In genomic region chr11:54987974-54988373, GRCm38 (mm10) we compare ENCODE assay signal across 9 mouse cellular contexts. TPM values are rescaled to one million over a fixed set of nuclear protein-coding genes. Genes with fewer than 3 reads are reported as not detected.
DNase-seq lines count a peak whose midpoint lies in the region; ATAC-seq and TF ChIP-seq lines count a peak whose summit lies in the region.
"Had no signal": no experiment of that assay in that cellular context is flagged by ENCODE, and none has a peak within 500 bp of the region (broad histone marks: within the 10 kb centered on the region; RNA-seq: fewer than 3 reads in every experiment).

No protein-coding gene starts in this region.

- H3K36me3 ChIP-seq in midbrain, embryonic 13.5 days, result no peaks in the 10 kb centered on the region
- H3K36me3 ChIP-seq in heart, embryonic 11.5 days (ENCODE audit: control insufficient read depth, insufficient read depth, low read length), result peaks cover 33% of the 10 kb centered on the region

- H3K9ac ChIP-seq in midbrain, embryonic 13.5 days (replicated peaks), result no peak overlapping the region
- H3K9ac ChIP-seq in heart, embryonic 11.5 days (ENCODE audit: low read depth, low read length), result no peak overlapping the region
- H3K9ac ChIP-seq: embryonic facial prominence, embryonic 12.5 days had no signal

- no peak for ATAC-seq in midbrain, embryonic 13.5 days
- no peak for ATAC-seq in heart, embryonic 11.5 days (replicated peaks; ENCODE audit: insufficient number of reproducible peaks, low FRiP score, low TSS enrichment)

- H3K27me3 ChIP-seq in midbrain, embryonic 13.5 days, result no peaks in the 10 kb centered on the region
- H3K27me3 ChIP-seq in heart, embryonic 11.5 days (ENCODE audit: control insufficient read depth, insufficient read depth, low read length), result no peaks in the 10 kb centered on the region
- H3K27me3 ChIP-seq: embryonic facial prominence, embryonic 12.5 days had no signal

- TF ChIP-seq CTCF in brain, embryonic 14.5 days (IDR thresholded peaks at IDR 0.05; ENCODE audit: borderline replicate concordance, extremely low read depth, insufficient read depth, insufficient read length), result peak; percentile 67

- no peak for TF ChIP-seq POLR2A in brain, embryonic 14.5 days (IDR thresholded peaks at IDR 0.05; ENCODE audit: borderline replicate concordance, extremely low read depth, insufficient read depth, insufficient read length, poor library complexity, severe bottlenecking)

- no peaks in the 10 kb centered on the region for H3K4me1 ChIP-seq in midbrain, embryonic 13.5 days (replicated peaks)
- H3K4me1 ChIP-seq in heart, embryonic 11.5 days (ENCODE audit: control insufficient read depth, insufficient read depth, low read length), result 0 out of 2 replicates have a peak, but pooled peaks cover 5% of the 10 kb centered on the region
- H3K4me1 ChIP-seq: embryonic facial prominence, embryonic 12.5 days had no signal

- H3K9me3 ChIP-seq in midbrain, embryonic 13.5 days, result no peaks in the 10 kb centered on the region
- no peaks in the 10 kb centered on the region for H3K9me3 ChIP-seq in heart, embryonic 11.5 days (replicated peaks; ENCODE audit: control insufficient read depth, low read length)
- H3K9me3 ChIP-seq: embryonic facial prominence, embryonic 12.5 days had no signal

- H3K27ac ChIP-seq in midbrain, embryonic 13.5 days, result no peak overlapping the region
- no peak overlapping the region for H3K27ac ChIP-seq in heart, embryonic 11.5 days (ENCODE audit: low read depth, low read length)
- H3K27ac ChIP-seq: embryonic facial prominence, embryonic 12.5 days had no signal

- no peak overlapping the region for H3K4me3 ChIP-seq in midbrain, embryonic 13.5 days (replicated peaks)
- H3K4me3 ChIP-seq in heart, embryonic 11.5 days (ENCODE audit: low read depth, low read length), result no peak overlapping the region
- H3K4me3 ChIP-seq: embryonic facial prominence, embryonic 12.5 days had no signal

- no peak overlapping the region for H3K4me2 ChIP-seq in midbrain, embryonic 13.5 days (replicated peaks)
- H3K4me2 ChIP-seq in heart, embryonic 11.5 days, result no peak overlapping the region
- H3K4me2 ChIP-seq: embryonic facial prominence, embryonic 12.5 days had no signal

- intact Hi-C loops in heart, postnatal 14 days (cut with DNase I), result loop anchor here (1.0 kb wide), 1 partner anchor 109 kb away; no protein-coding TSS in a partner anchor

- WGBS in midbrain, embryonic 13.5 days, result 79% methylated on average over 1 of the region's 1 CpGs
- WGBS in heart, embryonic 11.5 days (ENCODE audit: insufficient replicate concordance), result 93% methylated on average over 1 of the region's 1 CpGs

- peak; percentile 45 to 63 for DNase-seq in heart, postnatal 14 days
- no peak for DNase-seq in heart, adult 8-10 months (ENCODE audit: low spot score)
- peak; percentile 57 for DNase-seq in right cerebral cortex, postnatal 4 days
- no peak for DNase-seq in right cerebral cortex, adult 18-20 months
- no peak for DNase-seq in brain, embryonic 14.5 days (ENCODE audit: low read depth)
- DNase-seq in mesoderm, embryonic 11.5 days (ENCODE audit: low read depth, low spot score), result peak; percentile 46

RNA-seq across cellular contexts. Expression of gene Tnip1, which starts 25.3 kb away (rescaled TPM):
- 10 to 100 TPM; 27.7 to 30.4 TPM for total RNA-seq in heart, postnatal 14 days (2021)
- total RNA-seq in heart, adult 8-10 months (2022), result 10 to 100 TPM; 30.7 to 41.6 (median 35.2) TPM
- polyA plus RNA-seq in brain, embryonic 14.5 days (2012; rRNA removed), result 13.3 and 16.0 TPM in 2 replicates
- 13.4 and 14.4 TPM in 2 replicates for polyA plus RNA-seq in midbrain, embryonic 13.5 days (2015; fragmentation: Nextera tagmentation; extraction: Ambion mirVana)
- 16.0 and 16.8 TPM in 2 replicates for polyA plus RNA-seq in heart, embryonic 11.5 days (2014; fragmentation: Nextera tagmentation; extraction: Ambion mirVana)

RNA-seq across cellular contexts. Expression of gene Anxa6, which starts 45.3 kb away (rescaled TPM):
- 100 to 1,000 TPM; 252 to 259 TPM for total RNA-seq in heart, postnatal 14 days (2021)
- 100 to 1,000 TPM; 202 to 217 (median 212) TPM for total RNA-seq in heart, adult 8-10 months (2022)
- polyA plus RNA-seq in brain, embryonic 14.5 days (2012; rRNA removed), result 33.2 and 47.6 TPM in 2 replicates
- polyA plus RNA-seq in midbrain, embryonic 13.5 days (2015; fragmentation: Nextera tagmentation; extraction: Ambion mirVana), result 30.7 and 36.5 TPM in 2 replicates
- polyA plus RNA-seq in heart, embryonic 11.5 days (2014; fragmentation: Nextera tagmentation; extraction: Ambion mirVana), result 300 and 370 TPM in 2 replicates

Comparison
In these comparisons a context has a peak if more than half of its experiments do, and no peak if none do; other contexts are left out.
1. DNase-seq: peak in heart, postnatal 14 days (2 of 2), right cerebral cortex, postnatal 4 days (single experiment) and mesoderm, embryonic 11.5 days (single experiment); none in heart, adult 8-10 months (single experiment), right cerebral cortex, adult 18-20 months (single experiment) and brain, embryonic 14.5 days (single experiment).